Mouse (Mus musculus): ENCODE data around the gene Dnah12.
"Not testable (repeated sequence)": the region's sequence is repeated elsewhere in the genome, so short reads cannot be mapped to it uniquely, and the experiment has no call there.

The Dnah12 gene

GRCm38 (mm10) chr14:26692974-26693373, at the start of gene Dnah12:
Dnah12 (plus strand) TSS chr14:26693274.
- no peak for DNase-seq (ENCODE audit: low spot score)

- DNase-seq (ENCODE audit: low spot score): no peak
These were observed 47.0 kb upstream of the Dnah12 start for GRCm38 (mm10) chr14:26645989-26646650.

GRCm38 (mm10) chr14:26647811-26648210, 45.3 kb upstream of the Dnah12 start:
- no peak for DNase-seq (ENCODE audit: low spot score)

DNA sequence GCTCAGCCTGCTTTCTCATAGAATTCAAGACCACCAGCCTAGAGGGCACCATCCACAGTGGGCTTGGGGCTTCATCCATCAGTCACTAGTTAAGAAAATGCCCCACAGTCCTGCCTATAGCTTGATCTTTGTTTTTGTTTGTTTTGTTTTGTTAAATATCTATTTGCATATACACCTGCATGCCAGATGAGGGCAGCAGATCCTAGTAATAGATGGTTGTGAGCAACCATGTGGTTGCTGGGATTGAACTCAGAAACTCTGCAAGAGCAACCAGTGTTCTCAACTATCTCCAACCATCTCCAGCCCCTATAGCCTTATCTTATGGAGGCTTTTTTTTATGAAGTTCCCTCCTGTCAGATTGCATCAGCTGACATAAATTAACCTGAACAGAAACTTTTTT, 41.2 kb upstream of the Dnah12 start:
- no peak for DNase-seq (ENCODE audit: low spot score)

GRCm38 (mm10) chr14:26658178-26658577, 34.9 kb upstream of the Dnah12 start:
- no peak for DNase-seq (ENCODE audit: low spot score)

DNA sequence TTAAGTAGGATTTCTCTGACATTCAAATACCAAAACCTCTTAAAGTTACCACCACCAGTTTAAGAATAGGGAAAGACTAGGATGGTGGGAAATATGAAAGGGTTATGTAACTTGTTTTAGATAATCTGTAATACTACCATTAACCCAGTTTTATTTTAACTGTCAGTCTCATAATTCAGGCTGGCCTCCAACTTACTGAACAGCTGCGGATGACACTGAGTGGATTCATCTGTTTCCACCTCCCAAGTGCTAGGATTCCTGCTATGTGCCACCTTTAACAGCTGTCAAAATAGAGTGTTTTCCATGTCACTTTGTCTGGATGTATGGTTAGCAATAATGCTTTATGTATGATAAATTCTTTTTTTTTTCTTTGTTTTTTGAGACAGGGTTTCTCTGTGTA, 32.8 kb upstream of the Dnah12 start:
- no peak for DNase-seq (ENCODE audit: low spot score)

- no peak for DNase-seq (ENCODE audit: low spot score)
These were observed 31.1 kb upstream of the Dnah12 start for GRCm38 (mm10) chr14:26662016-26662415.

- no peak for DNase-seq (ENCODE audit: low spot score)
These were observed 30.6 kb upstream of the Dnah12 start for GRCm38 (mm10) chr14:26662488-26662887.

- no peak for DNase-seq (ENCODE audit: low spot score)
These were observed 29.2 kb upstream of the Dnah12 start for GRCm38 (mm10) chr14:26663851-26664250.

- DNase-seq (ENCODE audit: low spot score): no peak
These were observed 25.1 kb upstream of the Dnah12 start for GRCm38 (mm10) chr14:26667991-26668370.

DNA sequence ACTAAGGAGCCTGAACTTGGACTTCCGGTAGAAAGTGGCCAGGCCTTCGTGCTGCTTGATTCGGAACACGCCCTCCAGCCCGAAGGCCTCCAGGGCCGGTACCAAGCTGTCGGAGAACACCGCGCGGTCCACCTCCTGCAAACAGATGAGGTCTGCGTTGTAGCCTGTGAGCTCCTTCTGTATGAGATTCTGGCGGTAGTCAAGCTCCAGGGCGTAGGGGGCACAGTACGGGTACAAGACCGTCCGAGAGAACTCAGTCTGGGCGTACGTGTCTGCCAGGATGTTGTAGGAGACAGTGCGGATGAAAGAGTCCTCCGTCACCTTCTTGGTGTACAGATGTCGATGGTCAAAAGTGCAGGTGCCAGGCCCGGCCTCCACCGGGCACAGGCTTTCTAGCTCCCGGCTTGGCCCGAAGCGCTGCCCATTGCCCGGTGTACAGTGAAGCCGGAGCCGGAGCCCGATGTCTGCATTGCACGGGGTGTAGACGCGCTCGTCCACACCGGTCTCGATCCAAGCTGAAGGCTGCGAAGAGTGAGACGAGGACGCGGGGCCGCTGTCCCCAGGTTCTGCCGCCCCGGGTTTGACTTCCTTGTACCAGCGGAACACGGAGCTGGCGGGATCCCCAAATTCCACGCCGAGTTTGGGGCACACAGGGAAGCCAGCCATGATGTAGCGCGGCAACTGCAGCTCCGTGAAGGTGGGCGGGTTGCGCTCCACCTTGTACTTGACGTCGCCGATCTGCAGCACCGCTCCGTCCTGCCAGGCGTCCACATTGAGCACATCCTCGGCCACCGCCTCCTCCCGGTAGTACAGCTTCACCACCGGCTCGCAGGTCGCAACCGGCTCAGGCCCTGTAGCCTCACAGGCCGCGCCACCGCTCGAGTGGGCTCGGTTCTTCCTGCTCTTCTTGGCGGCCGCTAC, 24.4 kb upstream of the Dnah12 start:
- no peak for DNase-seq (ENCODE audit: low spot score)

DNA sequence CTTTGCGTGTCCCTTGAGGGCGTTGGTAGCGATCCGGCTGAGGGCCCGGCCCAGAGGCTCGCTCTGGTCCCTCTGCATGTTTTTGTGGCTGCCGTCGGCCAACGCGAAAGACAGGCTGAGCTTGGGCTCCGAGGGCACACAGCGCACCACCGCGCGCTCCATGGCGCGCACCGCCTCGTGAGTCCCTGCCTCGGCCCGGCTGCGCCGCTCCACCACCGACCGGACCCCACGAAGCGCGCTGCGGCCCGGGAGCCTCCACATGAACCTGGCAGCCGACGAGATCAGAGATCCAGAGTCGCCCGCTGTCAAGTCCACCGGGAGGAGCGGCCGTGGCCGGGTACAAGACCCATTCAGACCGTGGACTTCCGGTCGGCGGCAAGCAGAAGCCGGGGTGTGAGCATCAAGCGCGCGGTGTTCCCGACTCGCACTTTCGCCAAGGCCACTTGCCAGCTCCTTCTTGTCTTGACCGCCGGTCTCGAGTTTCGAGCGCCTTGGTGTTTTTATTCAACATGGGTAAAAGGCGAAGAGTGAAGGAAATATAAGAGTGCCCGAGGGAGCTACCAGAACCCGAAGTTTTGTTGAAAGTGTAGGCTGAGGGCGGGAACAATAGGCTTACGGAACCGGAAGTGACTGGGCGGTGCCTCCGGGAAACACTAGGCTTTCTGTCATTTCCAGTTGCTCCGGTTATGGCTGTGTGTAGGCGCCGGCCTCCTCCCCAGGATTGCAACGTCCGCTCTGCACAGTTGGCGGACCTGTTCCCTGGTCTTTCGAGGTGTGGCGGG, 23.6 kb upstream of the Dnah12 start, which contains the start of gene Pde12:
Gene Pde12 (minus strand): TSS at position 592 of the 782 bp plus-strand sequence.
- DNase-seq (ENCODE audit: low spot score): peak; percentile 46

DNA sequence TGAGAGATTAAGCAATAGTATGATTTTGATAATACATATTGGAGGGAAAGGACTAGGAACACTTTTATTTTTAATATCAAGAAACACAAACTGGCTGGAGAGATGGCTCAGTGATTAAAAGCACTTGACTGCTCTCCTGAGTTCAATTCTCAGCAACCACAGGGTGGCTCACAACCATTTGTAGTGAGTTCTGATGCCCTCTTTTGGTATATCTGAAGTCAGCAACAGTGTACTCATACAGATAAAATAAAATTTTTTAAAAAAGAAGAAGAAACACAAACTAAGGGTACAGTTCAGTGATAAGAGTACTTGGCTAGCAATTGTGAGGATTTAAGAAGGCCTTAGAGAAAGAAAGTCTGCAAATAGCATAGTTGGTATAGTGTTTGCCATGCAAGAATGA, 22.1 kb upstream of the Dnah12 start:
- DNase-seq (ENCODE audit: low spot score): no peak

DNA sequence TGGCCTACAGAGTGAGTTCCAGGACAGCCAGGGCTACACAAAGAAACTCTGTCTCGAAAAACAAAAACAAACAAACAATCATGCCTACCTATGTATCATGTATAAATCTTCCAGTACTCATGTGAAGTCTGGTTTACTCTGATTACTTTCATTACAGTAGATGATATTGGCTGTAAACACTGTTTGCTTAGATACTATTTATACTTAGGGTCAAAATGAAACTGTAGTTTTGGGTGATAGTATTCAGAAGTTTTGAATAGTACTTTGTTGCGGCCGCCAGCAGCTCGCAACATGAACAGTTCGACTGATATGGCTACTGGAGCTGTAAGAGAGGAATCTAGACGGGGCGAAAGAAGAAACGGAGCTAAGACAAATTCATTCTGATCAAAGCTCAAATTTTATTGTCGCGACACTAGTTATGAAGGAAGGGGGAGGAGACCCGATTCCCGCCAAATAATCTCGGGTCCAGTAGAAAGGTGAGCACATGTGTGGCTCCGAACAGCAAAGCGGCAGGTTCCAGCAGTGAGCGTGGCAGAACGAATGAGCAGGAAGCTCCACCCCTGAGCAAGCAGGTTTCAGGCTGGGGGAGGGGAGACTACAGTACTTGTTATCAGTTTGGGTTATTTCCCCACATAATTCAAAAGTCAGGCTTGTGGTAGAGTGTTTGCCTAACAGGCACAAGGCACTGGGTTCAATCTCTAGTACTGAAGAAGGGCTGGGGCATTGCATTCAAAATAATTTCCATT, 21.0 kb upstream of the Dnah12 start:
- not testable (repeated sequence) for DNase-seq (ENCODE audit: low spot score)

DNA sequence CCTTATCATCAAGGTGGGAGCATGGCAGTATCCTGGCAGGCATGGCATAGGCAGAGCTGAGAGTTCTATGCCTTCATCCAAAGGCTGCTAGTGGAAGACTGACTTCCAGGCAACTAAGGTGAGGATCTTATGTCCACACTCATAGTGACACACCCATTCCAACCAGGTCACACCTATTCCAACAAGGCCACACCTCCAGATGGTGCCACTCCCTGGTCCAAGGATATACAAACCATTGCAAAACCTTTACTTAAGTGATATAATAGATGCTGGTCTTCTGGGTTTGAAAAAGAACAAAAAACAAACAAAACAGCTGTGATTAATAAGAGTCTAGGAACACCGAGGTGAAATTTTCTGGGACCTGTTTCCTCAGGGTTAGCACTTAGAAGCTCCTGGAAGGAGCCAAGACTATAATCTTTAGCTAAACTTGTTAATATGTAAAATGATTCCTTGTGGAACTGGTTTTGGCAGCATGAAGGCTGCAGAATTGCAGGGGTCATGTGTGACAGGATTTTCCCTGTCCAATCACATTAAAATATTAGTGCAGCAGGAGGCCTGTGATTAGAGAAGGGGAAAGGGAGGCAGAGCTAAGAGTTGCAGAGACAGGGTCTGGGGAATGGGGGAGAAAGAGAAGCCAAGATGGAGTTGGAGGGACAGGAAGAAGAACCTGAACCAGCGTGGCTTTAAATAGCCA, 18.5 kb upstream of the Dnah12 start:
- not testable (repeated sequence) for DNase-seq (ENCODE audit: low spot score)

GRCm38 (mm10) chr14:26675371-26675770, 17.7 kb upstream of the Dnah12 start:
- no peak for DNase-seq (ENCODE audit: low spot score)

GRCm38 (mm10) chr14:26675791-26676190, 17.3 kb upstream of the Dnah12 start:
- no peak for DNase-seq (ENCODE audit: low spot score)

DNA sequence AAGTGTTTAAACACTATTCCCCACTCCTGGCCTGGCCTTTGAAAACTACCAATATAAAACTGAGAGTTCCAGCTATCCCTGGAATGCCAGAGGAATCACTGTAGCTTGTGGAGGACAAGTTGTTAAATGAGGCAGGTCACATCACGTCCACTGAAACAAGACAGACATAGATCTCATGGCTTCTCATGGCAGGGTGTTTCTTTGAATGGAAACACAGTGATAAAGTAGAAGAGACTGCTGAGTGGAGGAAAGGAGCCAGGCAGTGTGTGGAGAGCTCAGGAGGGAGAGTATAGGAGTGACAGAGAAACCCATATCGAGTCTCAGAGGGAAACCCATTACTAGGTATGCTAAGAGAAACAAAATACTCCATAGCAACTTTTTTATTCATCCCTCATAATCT, 2.3 kb upstream of the Dnah12 start:
- DNase-seq (ENCODE audit: low spot score): no peak

DNA sequence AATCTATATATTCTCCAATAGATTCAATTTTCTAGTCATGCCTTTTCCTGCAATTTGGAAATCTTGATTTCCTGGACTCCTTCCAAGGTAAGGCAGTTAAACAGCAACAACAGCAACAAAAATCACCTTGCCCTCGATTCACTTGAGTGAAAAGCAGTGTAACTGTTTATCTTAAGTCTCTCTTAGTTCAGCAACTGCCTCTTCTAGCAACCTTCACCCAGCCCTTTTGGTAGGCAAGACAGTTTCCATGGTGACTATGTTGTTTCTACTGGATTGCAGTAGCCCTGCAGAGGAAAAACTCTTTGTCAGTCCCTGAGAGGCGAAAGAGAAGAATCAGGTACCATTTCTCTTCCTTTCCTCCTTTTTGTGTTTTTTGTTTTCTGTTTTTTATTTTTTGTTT, 1.7 kb upstream of the Dnah12 start:
- no peak for DNase-seq (ENCODE audit: low spot score)

GRCm38 (mm10) chr14:26697912-26698311, 4.8 kb downstream of the Dnah12 start:
- DNase-seq (ENCODE audit: low spot score): no peak

GRCm38 (mm10) chr14:26705246-26705645, 12.2 kb downstream of the Dnah12 start:
- not testable (repeated sequence) for DNase-seq (ENCODE audit: low spot score)

All from urinary bladder, postnatal 10 days (tissue).